Comparison of ENCODE assay signal across 19 mouse cellular contexts in the genomic region with DNA sequence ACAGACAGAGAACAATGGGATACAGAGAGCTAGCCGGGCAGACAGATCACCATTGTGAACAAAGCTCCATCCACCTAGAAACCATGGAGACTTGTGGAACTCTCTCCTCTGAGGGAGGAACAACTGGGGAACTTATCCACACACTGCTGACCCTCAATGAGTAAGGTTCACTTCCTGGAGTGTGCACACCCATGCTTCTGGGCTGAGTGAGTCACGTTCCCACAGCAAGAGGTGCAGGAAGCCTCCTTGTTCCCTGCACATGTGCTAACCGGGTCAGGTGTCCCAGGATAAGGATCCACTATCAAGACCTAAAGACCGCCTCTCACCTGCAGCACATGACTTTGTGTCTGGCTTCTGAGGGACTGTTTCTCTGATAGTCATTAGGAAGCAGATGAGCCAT. TPM values are rescaled to one million over a fixed set of nuclear protein-coding genes. Genes with fewer than 3 reads are reported as not detected.
DNase-seq lines count a peak whose midpoint lies in the region; ATAC-seq lines count a peak whose summit lies in the region.
"Had no signal": no experiment of that assay in that cellular context is flagged by ENCODE, and none has a peak within 500 bp of the region (broad histone marks: within the 10 kb centered on the region; RNA-seq: fewer than 3 reads in every experiment).

No protein-coding gene starts in this region.

- no peak for DNase-seq in heart, adult 11 months
- peak; percentile 35 to 69 for DNase-seq in lung, adult 18-20 months
- DNase-seq in lung, postnatal 14 days, result no peak
- DNase-seq in right cerebral cortex, postnatal 10 days (ENCODE audit: low spot score in 2 of 2), result no peak
- DNase-seq in spleen, postnatal 36 days (ENCODE audit: low spot score in 2 of 2), result no peak
- DNase-seq: cerebellum, adult 11-12 months; cerebellum, postnatal 36 days; gastrocnemius, postnatal 10 days; layer of hippocampus, adult 9-11 months; liver, embryonic 13.5 days; retina, postnatal 1 day; thymus, postnatal 4 days had no signal

- no peaks in the 10 kb centered on the region for H3K36me3 ChIP-seq in heart, embryonic 14.5 days (ENCODE audit: control insufficient read depth, insufficient read depth, low read length)
- H3K36me3 ChIP-seq in intestine, embryonic 16.5 days (ENCODE audit: control insufficient read depth, insufficient read depth, low read length), result no peaks in the 10 kb centered on the region
- no peaks in the 10 kb centered on the region for H3K36me3 ChIP-seq in stomach, embryonic 15.5 days
- H3K36me3 ChIP-seq: heart, embryonic 13.5 days; liver, embryonic 13.5 days; midbrain, embryonic 10.5 days had no signal

- H3K27me3 ChIP-seq in heart, embryonic 14.5 days (ENCODE audit: control insufficient read depth, insufficient read depth, low read length), result no peaks in the 10 kb centered on the region
- no peaks in the 10 kb centered on the region for H3K27me3 ChIP-seq in intestine, embryonic 16.5 days (replicated peaks; ENCODE audit: control insufficient read depth, insufficient read depth, low read length)
- H3K27me3 ChIP-seq in stomach, embryonic 15.5 days (replicated peaks), result no peaks in the 10 kb centered on the region
- H3K27me3 ChIP-seq: heart, embryonic 13.5 days; liver, embryonic 13.5 days; Patski had no signal

- no peak overlapping the region for H3K27ac ChIP-seq in heart, embryonic 14.5 days (replicated peaks in 1 of 2; ENCODE audit: control insufficient read depth in 1 of 2, insufficient read depth in 1 of 2, low read depth in 2 of 2, low read length in 2 of 2)
- peak overlapping the region; percentile 82 for H3K27ac ChIP-seq in intestine, embryonic 16.5 days (ENCODE audit: low read length)
- H3K27ac ChIP-seq in stomach, embryonic 15.5 days, result no peak overlapping the region
- H3K27ac ChIP-seq: heart, embryonic 13.5 days; kidney, postnatal 0 days; liver, embryonic 13.5 days; midbrain, embryonic 10.5 days had no signal

- no peak overlapping the region for H3K4me3 ChIP-seq in heart, embryonic 14.5 days (ENCODE audit: control insufficient read depth in 1 of 2, insufficient read depth in 1 of 2, low read depth in 1 of 2, low read length in 2 of 2)
- no peak overlapping the region for H3K4me3 ChIP-seq in intestine, embryonic 16.5 days (ENCODE audit: low read length)
- H3K4me3 ChIP-seq in stomach, embryonic 15.5 days (replicated peaks), result no peak overlapping the region
- H3K4me3 ChIP-seq: heart, embryonic 13.5 days; liver, embryonic 13.5 days; midbrain, embryonic 10.5 days had no signal

- WGBS in heart, embryonic 14.5 days, result 52% methylated on average over 4 of the region's 4 CpGs
- 59% methylated on average over 4 of the region's 4 CpGs for WGBS in intestine, embryonic 16.5 days
- 65% methylated on average over 4 of the region's 4 CpGs for WGBS in stomach, embryonic 15.5 days

- no peak overlapping the region for H3K4me2 ChIP-seq in heart, embryonic 14.5 days (ENCODE audit: low read length)
- H3K4me2 ChIP-seq in intestine, embryonic 16.5 days (ENCODE audit: low read depth, low read length), result 0 out of 2 replicates have a peak overlapping the region, but pooled peaks have one; percentile 4
- H3K4me2 ChIP-seq in stomach, embryonic 15.5 days, result no peak overlapping the region
- H3K4me2 ChIP-seq: heart, embryonic 13.5 days; liver, embryonic 13.5 days had no signal

- ATAC-seq in heart, embryonic 14.5 days (ENCODE audit: insufficient number of reproducible peaks, insufficient read depth, low FRiP score, low read depth), result peak; percentile 65; the same call in 1 of the 2 replicates
- peak; percentile 89 for ATAC-seq in intestine, embryonic 16.5 days
- ATAC-seq in stomach, embryonic 15.5 days (ENCODE audit: insufficient read depth, low FRiP score, low read depth), result peak; percentile 59
- ATAC-seq: Patski had no signal

- H3K9ac ChIP-seq in heart, embryonic 14.5 days (ENCODE audit: low read length), result no peak overlapping the region
- H3K9ac ChIP-seq in intestine, embryonic 16.5 days (ENCODE audit: low read depth, low read length), result no peak overlapping the region
- H3K9ac ChIP-seq in stomach, embryonic 15.5 days, result no peak overlapping the region
- H3K9ac ChIP-seq: heart, embryonic 13.5 days; liver, embryonic 13.5 days had no signal

- H3K4me1 ChIP-seq in heart, embryonic 14.5 days (ENCODE audit: control insufficient read depth in 2 of 2, insufficient read depth in 2 of 2, low read length in 2 of 2), result peaks cover 3% of the 10 kb centered on the region in 2 experiments; a peak in 1 of 4 replicates
- peaks cover 12% of the 10 kb centered on the region for H3K4me1 ChIP-seq in intestine, embryonic 16.5 days (ENCODE audit: control insufficient read depth, insufficient read depth, low read length)
- H3K4me1 ChIP-seq in stomach, embryonic 15.5 days, result peaks cover 7% of the 10 kb centered on the region; the same call in 1 of the 2 replicates

- no peaks in the 10 kb centered on the region for H3K9me3 ChIP-seq in heart, embryonic 14.5 days (ENCODE audit: control insufficient read depth, low read length)
- no peaks in the 10 kb centered on the region for H3K9me3 ChIP-seq in intestine, embryonic 16.5 days (ENCODE audit: control insufficient read depth, low read length)
- H3K9me3 ChIP-seq in stomach, embryonic 15.5 days, result no peaks in the 10 kb centered on the region
- H3K9me3 ChIP-seq: heart, embryonic 13.5 days; liver, embryonic 13.5 days; midbrain, embryonic 10.5 days had no signal

RNA-seq across cellular contexts. Expression of a gene that starts 9.5 kb away (rescaled TPM):
- polyA plus RNA-seq in heart, embryonic 14.5 days (2014; fragmentation: Nextera tagmentation; extraction: Ambion mirVana), result 2.1 and 2.2 TPM in 2 replicates
- 5.2 and 5.4 TPM in 2 replicates for polyA plus RNA-seq in intestine, embryonic 16.5 days (2015; fragmentation: Nextera tagmentation; extraction: Ambion mirVana)
- 2.1 and 3.1 TPM in 2 replicates for polyA plus RNA-seq in stomach, embryonic 15.5 days (2015; fragmentation: Nextera tagmentation; extraction: Ambion mirVana)

Comparison
In these comparisons a context has a peak if more than half of its experiments do, and no peak if none do; other contexts are left out.
1. DNase-seq: peak in lung, adult 18-20 months (2 of 2); none in heart, adult 11 months (single experiment), lung, postnatal 14 days (single experiment), right cerebral cortex, postnatal 10 days (0 of 2) and spleen, postnatal 36 days (0 of 2).
2. Peak in every context shown above with its lines, with median percentiles within 50 percentile points of each other: ATAC-seq.